Mouse (Mus musculus): Measurements from ENCODE around the gene Cyp51. TPM values are rescaled to one million over a fixed set of nuclear protein-coding genes. Genes with fewer than 3 reads are reported as not detected.

Gene Cyp51
- total RNA-seq, 2 experiments from 2014 or later, result 5.3 to 7.4 TPM

DNA sequence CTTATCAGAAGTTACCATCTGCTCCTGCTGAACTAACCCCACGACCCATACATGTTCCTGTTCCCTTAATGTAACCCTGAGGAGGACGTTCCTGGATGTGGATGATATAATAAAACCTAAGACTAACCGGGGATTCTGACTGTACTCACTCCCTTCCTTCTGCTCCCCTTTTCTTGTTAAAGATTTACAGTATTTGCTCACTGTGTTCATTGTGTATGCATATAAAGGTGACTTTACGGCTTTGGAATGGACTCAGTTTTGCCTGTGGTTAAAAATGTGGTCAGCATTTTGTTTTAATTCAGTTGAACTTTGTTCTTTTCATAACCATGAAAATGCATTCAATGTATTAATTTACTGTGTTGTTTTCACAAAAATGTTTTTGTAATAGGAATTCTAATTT, 72.7 kb downstream of the Cyp51 start:
- intact Hi-C loops (cut with DNase I), result no loop called here

More for the DNA sequence above, 72.7 kb downstream of the Cyp51 start:
- DNase-seq, result no peak

Other genes with a start within 250 kb of the Cyp51 start
- gene Mterf1a, start 210.8 kb downstream of the Cyp51 start, total RNA-seq (2021), result 1 to 10 TPM; 3.1 TPM
- gene Akap9, start 176.7 kb downstream of the Cyp51 start, total RNA-seq (2021), result 10 to 100 TPM; 40.7 to 53.2 TPM
- gene Mterf1b, start 87.6 kb upstream of the Cyp51 start, total RNA-seq (2021), result 1 to 10 TPM; 1.9 to 2.1 TPM

Measured in heart, postnatal 36 days (tissue).